In genomic region chr5:37770870-37771269, GRCm38 (mm10) we compare ENCODE assay signal across 31 mouse cellular contexts. TPM values are rescaled to one million over a fixed set of nuclear protein-coding genes. Genes with fewer than 3 reads are reported as not detected.
"Had no signal": no experiment of that assay in that cellular context is flagged by ENCODE, and none has a peak within 500 bp of the region (broad histone marks: within the 10 kb centered on the region; RNA-seq: fewer than 3 reads in every experiment).

No protein-coding gene starts in this region.

- H3K27me3 ChIP-seq: heart, embryonic 13.5 days; heart, embryonic 15.5 days; intestine, embryonic 15.5 days; limb, embryonic 15.5 days; liver, embryonic 13.5 days; liver, embryonic 15.5 days had no signal

- ATAC-seq: hindbrain, embryonic 16.5 days; inflammation-experienced regulatory T-cells, adult 6 months; intestine, embryonic 15.5 days; intestine, postnatal 0 days; liver, postnatal 0 days had no signal

- H3K4me1 ChIP-seq: heart, embryonic 13.5 days; intestine, embryonic 15.5 days; liver, embryonic 13.5 days; liver, embryonic 15.5 days had no signal

- H3K4me2 ChIP-seq: heart, embryonic 11.5 days; heart, embryonic 13.5 days; heart, embryonic 15.5 days; hindbrain, embryonic 12.5 days; hindbrain, embryonic 14.5 days; intestine, embryonic 15.5 days; limb, embryonic 13.5 days; limb, embryonic 15.5 days; liver, embryonic 13.5 days; liver, embryonic 15.5 days had no signal

- DNase-seq: gastrocnemius, adult 2 months; gastrocnemius, postnatal 10 days; gastrocnemius, postnatal 25 days; heart, adult 2 months; heart, postnatal 4 days; kidney, adult 18-20 months; kidney, adult 8-10 months; kidney, postnatal 10 days; kidney, postnatal 25 days; kidney, postnatal 4 days; left cerebral cortex, postnatal 4 days; liver, embryonic 13.5 days; liver, postnatal 0 days had no signal

- H3K9me3 ChIP-seq: heart, embryonic 13.5 days; heart, embryonic 15.5 days; hindbrain, embryonic 12.5 days; intestine, embryonic 15.5 days; limb, embryonic 13.5 days; limb, embryonic 15.5 days; liver, embryonic 13.5 days; liver, embryonic 15.5 days had no signal

- H3K36me3 ChIP-seq: heart, embryonic 13.5 days; heart, embryonic 15.5 days; hindbrain, embryonic 10.5 days; hindbrain, embryonic 12.5 days; intestine, embryonic 15.5 days; limb, embryonic 13.5 days; limb, embryonic 15.5 days; liver, embryonic 13.5 days; liver, embryonic 15.5 days had no signal

- H3K9ac ChIP-seq: heart, embryonic 13.5 days; heart, embryonic 15.5 days; hindbrain, embryonic 12.5 days; hindbrain, embryonic 14.5 days; intestine, embryonic 15.5 days; limb, embryonic 13.5 days; limb, embryonic 15.5 days; liver, embryonic 13.5 days; liver, embryonic 15.5 days; liver, postnatal 0 days had no signal

- H3K27ac ChIP-seq: gastrocnemius, adult 2 months; heart, adult 2 months; heart, embryonic 13.5 days; heart, embryonic 15.5 days; hindbrain, embryonic 10.5 days; hindbrain, embryonic 12.5 days; hindbrain, embryonic 14.5 days; intestine, embryonic 15.5 days; layer of hippocampus, adult 2 months; left cerebral cortex, adult 2 months; limb, embryonic 13.5 days; limb, embryonic 15.5 days; liver, embryonic 13.5 days; liver, embryonic 15.5 days had no signal

- H3K4me3 ChIP-seq: gastrocnemius, adult 2 months; heart, adult 2 months; heart, embryonic 13.5 days; heart, embryonic 15.5 days; hindbrain, embryonic 10.5 days; hindbrain, embryonic 12.5 days; intestine, embryonic 15.5 days; layer of hippocampus, adult 2 months; left cerebral cortex, adult 2 months; limb, embryonic 13.5 days; limb, embryonic 15.5 days; liver, embryonic 13.5 days; liver, embryonic 15.5 days had no signal

RNA-seq across cellular contexts. Expression of gene Cytl1, which starts 35.6 kb away (rescaled TPM):
- total RNA-seq: granulocyte monocyte progenitor cell, adult 5-6 weeks; layer of hippocampus, postnatal 10 days; left cerebral cortex, postnatal 4 days had no signal
- polyA plus RNA-seq: inflammation-experienced regulatory T-cells, adult 6 months; intestine, postnatal 0 days; liver, adult 2 months; liver, embryonic 13.5 days; liver, postnatal 0 days had no signal

RNA-seq across cellular contexts. Expression of gene Msx1, which starts 53.5 kb away (rescaled TPM):
- total RNA-seq: granulocyte monocyte progenitor cell, adult 5-6 weeks had no signal
- polyA plus RNA-seq: inflammation-experienced regulatory T-cells, adult 6 months; liver, postnatal 0 days had no signal

RNA-seq across cellular contexts. Expression of gene Stk32b, which starts 53.9 kb away (rescaled TPM):
- total RNA-seq: granulocyte monocyte progenitor cell, adult 5-6 weeks; liver, adult 2 months had no signal
- polyA plus RNA-seq: inflammation-experienced regulatory T-cells, adult 6 months; liver, adult 2 months had no signal
